Mouse (Mus musculus) embryonic facial prominence, embryonic 10.5 days (tissue): ENCODE measurements around the gene Eml3. TPM values are rescaled to one million over a fixed set of nuclear protein-coding genes. Genes with fewer than 3 reads are reported as not detected.

Experiments
- DNase-seq: peaks from one replicate; pipeline ENCODE4 v3.0.0-alpha.2; 2017; ENCODE audit warnings: low spot score
- H3K27ac ChIP-seq: fragments of 300-500 bp; sonication (generic); replicated peaks from 2 replicates; pipeline ENCODE4 v1.5.1; 2016; ENCODE audit warnings: mild to moderate bottlenecking
- H3K27me3 ChIP-seq: fragments of 300-500 bp; sonication (generic); replicated peaks from 2 replicates; pipeline ENCODE4 v1.6.1; 2016; ENCODE audit warnings: low read depth, mild to moderate bottlenecking; ENCODE audit not compliant: poor library complexity, severe bottlenecking
- H3K36me3 ChIP-seq: fragments of 300-500 bp; sonication (generic); replicated peaks from 2 replicates; pipeline ENCODE4 v1.6.1; 2016; ENCODE audit warnings: mild to moderate bottlenecking, moderate library complexity
- H3K4me1 ChIP-seq: fragments of 300-500 bp; sonication (generic); 2 replicates; pipeline ENCODE4 v1.6.1; 2016
- H3K4me3 ChIP-seq: fragments of 300-500 bp; sonication (generic); 2 replicates; pipeline ENCODE4 v1.5.1; 2016; ENCODE audit warnings: mild to moderate bottlenecking, moderate library complexity
- H3K9me3 ChIP-seq: fragments of 300-500 bp; sonication (generic); 2 replicates; pipeline ENCODE4 v1.6.1; 2016; ENCODE audit warnings: mild to moderate bottlenecking
- WGBS: fragments of 180-500 bp; shearing (Covaris S2); methylation state at CpG from one replicate; pipeline ENCODE4 v1.1.7; 2016; 5-methylcytosine and 5-hydroxymethylcytosine counted together
- polyA plus RNA-seq: library from polyadenylated mRNA; unstranded; fragments of >200 nt; fragmentation: Nextera tagmentation; extraction: Ambion mirVana; gene quantifications from 2 replicates; pipeline ENCODE4 v1.2.1, GENCODE M21; 2016

Eml3 gene
- polyA plus RNA-seq, 1 experiment from 2014 or later: 28.9 TPM

DNA sequence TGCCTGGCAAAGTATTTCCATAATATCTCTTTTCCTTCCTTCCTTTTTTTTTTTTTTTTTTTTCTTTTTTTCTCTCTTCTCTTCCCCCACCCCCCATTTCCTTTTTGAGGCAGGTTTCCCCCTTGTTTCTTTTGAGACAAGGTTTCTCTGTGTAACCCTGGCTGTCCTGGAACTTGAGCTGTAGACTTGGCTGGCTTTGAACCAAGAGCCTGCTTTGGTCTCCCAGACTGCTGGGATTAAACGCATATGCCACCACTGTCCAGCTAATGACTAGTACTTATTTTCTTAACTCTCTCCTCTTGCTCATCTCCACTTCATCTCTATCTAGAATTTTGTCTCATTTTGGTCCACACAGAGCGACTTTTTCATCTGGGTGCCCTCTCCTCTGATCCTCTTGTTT is 13.7 kb downstream of the Eml3 start:
- Histone ChIP-seq H3K9me3 (no peaks in the 10 kb centered on the region), H3K4me3 (peak overlapping the region; percentile 97), H3K27ac (peak overlapping the region; percentile 99), H3K27me3 (no peaks in the 10 kb centered on the region), H3K4me1 (peaks cover 38% of the 10 kb centered on the region), H3K36me3 (peaks cover 74% of the 10 kb centered on the region)
- DNase-seq: no peak
- WGBS: 76% methylated on average over 2 of the region's 2 CpGs

GRCm38 (mm10) chr19:8944062-8944461 is 14.7 kb downstream of the Eml3 start:
- WGBS: 76% methylated on average over 5 of the region's 5 CpGs
- peak; percentile 35 for DNase-seq
- H3K9me3 ChIP-seq: no peaks in the 10 kb centered on the region
- H3K36me3 ChIP-seq: peaks cover 74% of the 10 kb centered on the region
- H3K27me3 ChIP-seq: no peaks in the 10 kb centered on the region
- peak overlapping the region; percentile 97 for H3K4me3 ChIP-seq
- H3K4me1 ChIP-seq: peaks cover 38% of the 10 kb centered on the region
- H3K27ac ChIP-seq: peak overlapping the region; percentile 21

- H3K36me3 ChIP-seq: peaks cover 75% of the 10 kb centered on the region
These were observed 15.4 kb downstream of the Eml3 start for GRCm38 (mm10) chr19:8944750-8945149.

GRCm38 (mm10) chr19:8945251-8945650 is 15.9 kb downstream of the Eml3 start:
- Histone ChIP-seq H3K27ac (peak overlapping the region; percentile 51; the same call in 1 of the 2 replicates), H3K4me1 (peaks cover 36% of the 10 kb centered on the region), H3K27me3 (no peaks in the 10 kb centered on the region), H3K9me3 (no peaks in the 10 kb centered on the region), H3K4me3 (peak overlapping the region; percentile 97), H3K36me3 (peaks cover 77% of the 10 kb centered on the region)
- DNase-seq: no peak
- 90% methylated on average over 6 of the region's 6 CpGs for WGBS

More at GRCm38 (mm10) chr19:8944750-8945149, 15.4 kb downstream of the Eml3 start:
- H3K27ac ChIP-seq: peak overlapping the region; percentile 51
- H3K4me3 ChIP-seq: peak overlapping the region; percentile 97
- H3K9me3 ChIP-seq: no peaks in the 10 kb centered on the region
- 48% methylated on average over 5 of the region's 5 CpGs for WGBS
- H3K4me1 ChIP-seq: peaks cover 38% of the 10 kb centered on the region
- DNase-seq: peak; percentile 85
- H3K27me3 ChIP-seq: no peaks in the 10 kb centered on the region

DNA sequence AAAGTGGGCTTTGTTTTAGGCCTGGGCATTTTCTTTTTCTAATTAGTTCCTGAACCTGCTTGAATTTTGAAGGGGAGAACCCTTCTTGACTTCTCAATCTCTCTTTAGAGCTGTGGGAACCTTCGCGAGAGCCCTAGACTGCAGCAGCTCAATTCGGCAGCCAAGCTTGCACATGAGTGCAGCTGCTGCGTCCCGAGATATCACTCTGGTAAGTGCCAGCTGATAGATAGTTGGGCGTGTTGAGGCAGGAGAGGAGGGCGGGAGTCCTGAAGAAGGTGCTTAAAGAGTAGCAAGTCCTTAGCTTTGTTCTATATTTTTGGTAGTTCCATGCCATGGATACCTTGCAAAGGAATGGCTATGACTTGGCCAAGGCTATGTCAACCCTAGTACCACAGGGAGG is 17.6 kb downstream of the Eml3 start:
- no peak overlapping the region for H3K4me3 ChIP-seq
- no peak for DNase-seq
- 94% methylated on average over 7 of the region's 7 CpGs for WGBS
- no peaks in the 10 kb centered on the region for H3K27me3 ChIP-seq
- no peaks in the 10 kb centered on the region for H3K9me3 ChIP-seq
- H3K27ac ChIP-seq: no peak overlapping the region
- H3K36me3 ChIP-seq: peaks cover 88% of the 10 kb centered on the region
- H3K4me1 ChIP-seq: peaks cover 24% of the 10 kb centered on the region

DNA sequence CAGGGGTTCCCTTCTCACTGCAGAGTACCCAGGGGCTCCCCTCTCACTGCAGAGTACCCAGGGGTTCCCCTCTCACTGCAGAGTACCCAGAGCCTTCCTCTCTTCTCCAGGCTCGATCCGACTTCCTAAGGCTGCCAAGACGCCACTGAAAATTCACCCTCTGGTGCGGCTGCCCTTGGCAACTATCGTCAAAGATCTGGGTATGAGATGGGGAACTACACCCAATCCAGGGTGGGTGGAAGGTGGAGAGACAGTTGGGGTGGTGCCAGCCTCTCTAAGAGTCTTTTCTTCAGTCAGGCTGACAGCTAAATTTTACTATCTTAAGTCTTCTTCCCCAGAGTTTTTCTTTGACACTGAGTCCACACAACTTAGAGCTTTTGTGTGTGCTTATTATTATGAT is 20.8 kb downstream of the Eml3 start:
- H3K9me3 ChIP-seq: no peaks in the 10 kb centered on the region
- 90% methylated on average over 5 of the region's 5 CpGs for WGBS
- H3K36me3 ChIP-seq: peaks cover 81% of the 10 kb centered on the region
- H3K27me3 ChIP-seq: no peaks in the 10 kb centered on the region
- no peak for DNase-seq
- no peak overlapping the region for H3K4me3 ChIP-seq
- H3K4me1 ChIP-seq: peaks cover 26% of the 10 kb centered on the region
- no peak overlapping the region for H3K27ac ChIP-seq

- Histone ChIP-seq H3K4me1 (peaks cover 26% of the 10 kb centered on the region), H3K36me3 (peaks cover 80% of the 10 kb centered on the region), H3K4me3 (peak overlapping the region; percentile 88; the same call in 1 of the 2 replicates), H3K27me3 (no peaks in the 10 kb centered on the region), H3K9me3 (no peaks in the 10 kb centered on the region), H3K27ac (no peak overlapping the region)
- 93% methylated on average over 9 of the region's 9 CpGs for WGBS
- DNase-seq: no peak
These were observed 22.9 kb downstream of the Eml3 start for GRCm38 (mm10) chr19:8952241-8952640.

DNA sequence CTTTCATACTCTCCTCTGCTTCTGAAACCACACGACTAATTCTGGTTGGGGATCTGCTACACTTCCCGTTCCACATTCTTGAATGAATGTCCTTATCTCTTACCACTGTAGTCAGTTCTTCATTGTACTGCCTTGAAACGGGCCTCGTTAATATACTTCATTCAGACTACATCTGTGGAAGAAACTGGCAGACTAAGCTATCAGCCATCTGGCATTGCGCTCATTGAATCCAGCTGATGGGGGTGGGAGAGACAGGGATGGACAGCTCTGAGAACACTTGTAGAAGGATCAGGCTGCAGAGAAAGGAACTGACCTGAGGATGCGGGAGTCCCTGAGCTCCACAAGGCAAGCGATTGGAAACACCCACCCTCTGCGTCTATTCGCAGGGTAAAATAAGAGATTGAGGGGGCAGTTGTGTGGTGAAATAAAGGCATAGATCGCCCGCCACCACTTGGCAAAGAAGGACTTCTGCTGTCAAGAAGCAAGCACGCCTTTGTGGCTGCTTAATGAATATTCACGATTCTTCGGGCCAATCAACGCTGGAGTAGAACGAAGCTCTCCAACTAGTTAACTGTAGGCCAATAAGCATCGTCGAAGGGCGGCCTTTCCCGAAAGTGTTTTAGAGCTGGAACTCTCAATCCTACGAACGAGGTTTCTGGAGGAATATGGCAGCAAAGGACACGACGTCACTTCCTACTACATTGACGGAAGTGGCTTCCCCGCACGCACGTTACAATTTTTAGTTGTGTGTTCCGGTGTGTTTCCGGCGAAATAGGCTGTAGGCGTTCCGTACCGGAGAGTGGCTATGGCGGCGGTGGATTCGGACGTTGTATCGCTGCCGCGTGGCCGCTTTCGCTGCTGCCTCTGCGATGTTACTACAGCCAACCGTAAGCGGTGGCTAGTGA is 24.0 kb downstream of the Eml3 start, which contains the start of gene Tut1:
Tut1 (plus strand) TSS at position 713 of the 905 bp plus-strand sequence.
- 5% methylated on average over 46 of the region's 46 CpGs for WGBS
- H3K4me3 ChIP-seq: peak within 1 kb of the TSS; percentile 88
- H3K36me3 ChIP-seq: peaks cover 80% of the 10 kb centered on the region
- H3K27me3 ChIP-seq: no peaks in the 10 kb centered on the region
- peak; percentile 89 for DNase-seq
- no peaks in the 10 kb centered on the region for H3K9me3 ChIP-seq
- H3K4me1 ChIP-seq: peaks cover 26% of the 10 kb centered on the region
- H3K27ac ChIP-seq: peak within 1 kb of the TSS; percentile 87

DNA sequence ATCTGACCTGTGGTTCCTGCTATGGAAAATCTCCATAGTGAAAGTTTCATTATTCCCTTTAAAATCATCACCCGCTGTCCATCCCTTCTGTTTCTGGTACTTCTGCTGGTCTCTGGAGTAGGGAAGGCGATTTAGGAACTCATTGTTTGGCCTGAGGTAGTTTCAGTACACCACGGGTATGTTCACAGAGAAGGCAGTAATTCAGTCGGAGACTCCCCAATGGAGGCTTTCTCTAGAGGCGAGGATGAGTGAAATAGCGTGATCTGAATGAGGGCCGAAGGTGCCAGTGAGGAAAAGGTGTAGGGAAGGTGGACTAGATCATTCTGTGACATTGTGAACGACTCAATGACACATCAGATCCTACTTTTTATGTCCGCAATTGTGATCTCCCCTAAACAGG is 24.8 kb downstream of the Eml3 start:
- H3K4me1 ChIP-seq: peaks cover 26% of the 10 kb centered on the region
- peaks cover 80% of the 10 kb centered on the region for H3K36me3 ChIP-seq
- H3K9me3 ChIP-seq: no peaks in the 10 kb centered on the region
- H3K4me3 ChIP-seq: peak overlapping the region; percentile 88
- H3K27ac ChIP-seq: peak overlapping the region; percentile 87
- no peaks in the 10 kb centered on the region for H3K27me3 ChIP-seq
- WGBS: 7% methylated on average over 9 of the region's 9 CpGs
- no peak for DNase-seq

- Histone ChIP-seq H3K27ac (no peak overlapping the region), H3K4me3 (no peak overlapping the region), H3K9me3 (no peaks in the 10 kb centered on the region), H3K4me1 (peaks cover 14% of the 10 kb centered on the region), H3K36me3 (peaks cover 90% of the 10 kb centered on the region), H3K27me3 (no peaks in the 10 kb centered on the region)
- 89% methylated on average over 2 of the region's 2 CpGs for WGBS
- no peak for DNase-seq
These were observed 32.9 kb downstream of the Eml3 start for GRCm38 (mm10) chr19:8962256-8962655.

DNA sequence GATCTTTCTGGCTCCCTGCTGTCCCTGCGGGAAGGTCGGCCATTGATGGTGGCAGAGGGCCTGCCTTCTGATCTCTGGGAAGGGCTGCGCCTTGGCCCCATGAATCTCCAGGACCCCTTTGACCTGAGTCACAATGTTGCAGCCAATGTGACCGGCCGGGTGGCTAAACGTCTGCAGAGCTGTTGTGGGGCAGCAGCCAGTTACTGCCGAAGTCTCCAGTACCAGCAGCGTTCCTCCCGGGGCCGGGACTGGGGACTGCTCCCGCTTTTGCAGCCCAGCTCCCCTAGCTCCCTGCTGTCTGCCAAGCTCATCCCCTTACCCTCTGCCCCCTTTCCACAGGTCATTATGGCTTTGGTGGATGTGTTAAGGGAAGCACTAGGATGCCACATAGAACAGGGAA is 35.7 kb downstream of the Eml3 start:
- Histone ChIP-seq H3K36me3 (peaks cover 79% of the 10 kb centered on the region), H3K27me3 (no peaks in the 10 kb centered on the region), H3K27ac (peak overlapping the region; percentile 88; the same call in 1 of the 2 replicates)

DNA sequence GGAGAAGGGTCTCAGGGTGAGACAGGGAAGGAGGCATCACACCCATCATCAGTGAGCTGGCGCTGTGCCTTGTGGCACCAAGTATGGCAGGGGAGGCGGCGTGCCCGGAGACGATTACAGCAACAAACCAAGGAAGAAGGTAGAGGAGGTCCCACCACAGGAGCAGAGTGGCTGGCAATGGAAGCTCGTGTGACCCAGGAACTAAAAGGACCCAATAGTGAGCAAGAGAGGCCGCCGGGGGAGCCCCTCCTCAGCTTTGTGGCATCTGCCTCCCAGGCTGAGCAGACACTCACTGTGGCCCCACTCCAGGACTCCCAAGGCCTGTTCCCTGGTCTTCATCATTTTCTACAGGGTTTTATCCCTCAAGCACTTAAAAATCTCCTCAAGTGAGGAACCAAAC is 36.4 kb downstream of the Eml3 start:
- H3K36me3 ChIP-seq: peaks cover 79% of the 10 kb centered on the region

More for the DNA sequence above, 35.7 kb downstream of the Eml3 start:
- H3K9me3 ChIP-seq: no peaks in the 10 kb centered on the region
- DNase-seq: no peak
- H3K4me1 ChIP-seq: peaks cover 24% of the 10 kb centered on the region
- WGBS: 89% methylated on average over 11 of the region's 11 CpGs
- peak overlapping the region; percentile 91 for H3K4me3 ChIP-seq

DNA sequence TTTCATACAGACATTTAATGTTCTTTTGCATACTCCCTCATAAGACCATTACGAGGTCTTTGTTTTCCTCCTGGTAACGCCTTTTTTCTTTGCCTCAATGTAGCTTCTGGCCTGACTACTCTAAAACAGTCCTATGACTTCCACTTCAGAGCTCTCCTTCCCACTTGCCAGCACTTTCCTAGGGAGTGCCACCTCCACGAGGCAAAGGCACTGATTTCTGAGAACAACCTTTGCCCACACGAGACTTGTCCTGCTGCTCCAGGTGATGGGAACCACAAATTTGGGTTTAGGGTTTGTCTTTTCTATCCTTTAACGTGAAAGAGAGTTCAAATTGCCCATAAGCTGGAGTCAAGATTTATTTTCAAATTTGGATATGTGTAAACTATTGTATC is 36.8 kb downstream of the Eml3 start:
- Histone ChIP-seq H3K27ac (peak overlapping the region; percentile 88), H3K4me1 (peaks cover 24% of the 10 kb centered on the region), H3K4me3 (peak overlapping the region; percentile 91), H3K9me3 (no peaks in the 10 kb centered on the region), H3K27me3 (no peaks in the 10 kb centered on the region), H3K36me3 (peaks cover 79% of the 10 kb centered on the region)
- 48% methylated on average over 5 of the region's 5 CpGs for WGBS
- no peak for DNase-seq

More for the DNA sequence above, 36.4 kb downstream of the Eml3 start:
- Histone ChIP-seq H3K27ac (peak overlapping the region; percentile 88), H3K9me3 (no peaks in the 10 kb centered on the region), H3K4me1 (peaks cover 24% of the 10 kb centered on the region), H3K27me3 (no peaks in the 10 kb centered on the region), H3K4me3 (peak overlapping the region; percentile 91)
- WGBS: 78% methylated on average over 8 of the region's 8 CpGs
- no peak for DNase-seq
